ENCODE assay signal across 13 mouse cellular contexts in genomic region chr13:54374106-54374706, GRCm38 (mm10). TPM values are rescaled to one million over a fixed set of nuclear protein-coding genes. Genes with fewer than 3 reads are reported as not detected.
DNase-seq lines count a peak whose midpoint lies in the region; ATAC-seq lines count a peak whose summit lies in the region.
"Had no signal": no experiment of that assay in that cellular context is flagged by ENCODE, and none has a peak within 500 bp of the region (broad histone marks: within the 10 kb centered on the region; RNA-seq: fewer than 3 reads in every experiment).

No protein-coding gene starts in this region.

- H3K4me2 ChIP-seq in forebrain, embryonic 13.5 days, result peak overlapping the region; percentile 76
- no peak overlapping the region for H3K4me2 ChIP-seq in forebrain, embryonic 11.5 days (ENCODE audit: low read depth, low read length, severe bottlenecking)
- H3K4me2 ChIP-seq in hindbrain, embryonic 13.5 days, result peak overlapping the region; percentile 6; the same call in 1 of the 2 replicates
- H3K4me2 ChIP-seq: heart, embryonic 12.5 days; limb, embryonic 13.5 days had no signal

- DNase-seq in forebrain, embryonic 11.5 days (ENCODE audit: low spot score), result no peak
- peak; percentile 54 for DNase-seq in right cerebral cortex, postnatal 14 days
- DNase-seq in right cerebral cortex, postnatal 36 days (ENCODE audit: low spot score in 2 of 2), result no peak
- no peak for DNase-seq in gastrocnemius, postnatal 4 days (ENCODE audit: low spot score in 2 of 2)
- no peak for DNase-seq in ovary, postnatal 14 days (ENCODE audit: low spot score)
- DNase-seq: liver, postnatal 0 days; retina, postnatal 1 day had no signal

- peaks cover 13% of the 10 kb centered on the region; the same call in 1 of the 2 replicates for H3K36me3 ChIP-seq in forebrain, embryonic 13.5 days (ENCODE audit: poor library complexity, severe bottlenecking)
- H3K36me3 ChIP-seq in forebrain, embryonic 11.5 days (ENCODE audit: control insufficient read depth, insufficient read depth, low read length), result no peaks in the 10 kb centered on the region
- no peaks in the 10 kb centered on the region for H3K36me3 ChIP-seq in hindbrain, embryonic 13.5 days
- H3K36me3 ChIP-seq: G1E; heart, embryonic 12.5 days; limb, embryonic 13.5 days had no signal

- H3K4me1 ChIP-seq in forebrain, embryonic 13.5 days, result peaks cover 50% of the 10 kb centered on the region
- H3K4me1 ChIP-seq in forebrain, embryonic 11.5 days (replicated peaks; ENCODE audit: control insufficient read depth, insufficient read depth, low read length), result peaks cover 9% of the 10 kb centered on the region; the same call in 1 of the 2 replicates
- H3K4me1 ChIP-seq in hindbrain, embryonic 13.5 days (replicated peaks), result peaks cover 48% of the 10 kb centered on the region

- ATAC-seq in forebrain, embryonic 13.5 days, result no peak
- ATAC-seq in forebrain, embryonic 11.5 days (replicated peaks; ENCODE audit: low FRiP score), result no peak
- no peak for ATAC-seq in hindbrain, embryonic 13.5 days (ENCODE audit: low FRiP score)
- ATAC-seq: liver, postnatal 0 days had no signal

- 36% methylated on average over 9 of the region's 9 CpGs for WGBS in forebrain, embryonic 13.5 days
- WGBS in forebrain, embryonic 11.5 days, result 44% methylated on average over 9 of the region's 9 CpGs
- 38% methylated on average over 9 of the region's 9 CpGs for WGBS in hindbrain, embryonic 13.5 days

- H3K9me3 ChIP-seq in forebrain, embryonic 13.5 days (replicated peaks), result no peaks in the 10 kb centered on the region
- no peaks in the 10 kb centered on the region for H3K9me3 ChIP-seq in forebrain, embryonic 11.5 days (ENCODE audit: control insufficient read depth, low read length)
- H3K9me3 ChIP-seq in hindbrain, embryonic 13.5 days, result no peaks in the 10 kb centered on the region
- H3K9me3 ChIP-seq: heart, embryonic 12.5 days; limb, embryonic 13.5 days had no signal

- H3K27ac ChIP-seq in forebrain, embryonic 13.5 days, result no peak overlapping the region
- no peak overlapping the region for H3K27ac ChIP-seq in forebrain, embryonic 11.5 days (ENCODE audit: low read depth, low read length)
- H3K27ac ChIP-seq in hindbrain, embryonic 13.5 days, result no peak overlapping the region
- H3K27ac ChIP-seq: limb, embryonic 13.5 days; macrophage had no signal

- H3K4me3 ChIP-seq in forebrain, embryonic 13.5 days, result no peak overlapping the region
- no peak overlapping the region for H3K4me3 ChIP-seq in forebrain, embryonic 11.5 days (ENCODE audit: low read depth, low read length)
- no peak overlapping the region for H3K4me3 ChIP-seq in hindbrain, embryonic 13.5 days
- H3K4me3 ChIP-seq: heart, embryonic 12.5 days; limb, embryonic 13.5 days had no signal

- H3K9ac ChIP-seq in forebrain, embryonic 13.5 days, result 0 out of 2 replicates have a peak overlapping the region, but pooled peaks have one; percentile 1
- H3K9ac ChIP-seq in forebrain, embryonic 11.5 days (ENCODE audit: low read length), result no peak overlapping the region
- peak overlapping the region; percentile 14; the same call in 1 of the 2 replicates for H3K9ac ChIP-seq in hindbrain, embryonic 13.5 days
- H3K9ac ChIP-seq: heart, embryonic 12.5 days; limb, embryonic 13.5 days; liver, postnatal 0 days had no signal

- H3K27me3 ChIP-seq in forebrain, embryonic 13.5 days, result peaks cover 11% of the 10 kb centered on the region
- peaks cover 6% of the 10 kb centered on the region; the same call in 1 of the 2 replicates for H3K27me3 ChIP-seq in forebrain, embryonic 11.5 days (ENCODE audit: control insufficient read depth, insufficient read depth, low read length)
- H3K27me3 ChIP-seq in hindbrain, embryonic 13.5 days, result peaks cover 19% of the 10 kb centered on the region

RNA-seq across cellular contexts. Expression of gene Cplx2, which starts 3.1 kb away (rescaled TPM):
- polyA plus RNA-seq in forebrain, embryonic 13.5 days (2015; fragmentation: Nextera tagmentation; extraction: Ambion mirVana), result 20.0 and 22.8 TPM in 2 replicates
- polyA plus RNA-seq in forebrain, embryonic 11.5 days (2014; fragmentation: Nextera tagmentation; extraction: Ambion mirVana), result 11.8 and 13.3 TPM in 2 replicates
- polyA plus RNA-seq in hindbrain, embryonic 13.5 days (2015; fragmentation: Nextera tagmentation; extraction: Ambion mirVana), result 15.8 and 21.2 TPM in 2 replicates
- total RNA-seq in gastrocnemius, postnatal 4 days (2021), result 10 to 100 TPM; 12.8 to 13.4 TPM
- total RNA-seq: G1E had no signal
- polyA plus RNA-seq: G1E, macrophage had no signal
